Mouse (Mus musculus) frontal cortex, postnatal 14 days (tissue): ENCODE results near the gene Kdelr2.

Experiments
- DNase-seq, 2 experiments: peaks; one replicate each; pipeline ENCODE4 v3.0.0; 2022; ENCODE audit warnings: low spot score in 2 of 2

The Kdelr2 gene

GRCm38 (mm10) chr5:143471165-143471546 lies 67.5 kb downstream of the Kdelr2 start:
- DNase-seq = no peak
